Mouse (Mus musculus) erythroblast, embryonic 14.5 days (primary cell): ENCODE data around the gene Macrod2.

Source experiments
- GATA1 ChIP-seq: IDR thresholded peaks from 2 replicates; pipeline ENCODE4 v1.6.1; 2012; ENCODE audit warnings: low read length, inconsistent platforms, mixed read lengths
- TAL1 ChIP-seq: IDR thresholded peaks from 3 replicates; pipeline ENCODE4 v1.6.1; 2012; ENCODE audit warnings: low read length, inconsistent platforms, mixed read lengths

DNA sequence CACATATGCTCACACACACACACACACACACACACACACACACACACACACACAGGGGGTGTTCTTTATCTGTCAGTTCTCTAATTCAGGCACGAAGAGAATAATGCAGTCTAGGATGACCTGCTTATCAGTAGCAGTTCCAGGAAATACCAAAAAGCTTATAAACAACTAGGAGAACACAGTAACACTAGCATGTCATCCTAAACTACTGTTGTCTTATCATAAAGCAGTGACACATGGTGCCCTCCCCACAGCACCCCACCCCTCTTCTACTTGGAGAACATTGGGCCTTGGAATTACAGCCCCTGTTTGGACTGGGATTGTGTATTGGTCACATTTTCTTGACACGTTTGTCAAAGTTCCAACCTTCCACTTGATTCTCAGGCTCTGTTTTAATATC lies 1494.4 kb downstream of the Macrod2 start:
- no peak for TF ChIP-seq GATA1
- no peak for TF ChIP-seq TAL1
